Mouse (Mus musculus): Measurements from ENCODE around the gene Kars. TPM values are rescaled to one million over a fixed set of nuclear protein-coding genes. Genes with fewer than 3 reads are reported as not detected.

The Kars gene
- 10 to 100 TPM; 67.6 to 73.6 TPM for total RNA-seq (2021)
- long read RNA-seq, experiment 1, transcript Kars-202 (15 exons, 2,131 nt), result minor isoform, 10 of 61 reads
- long read RNA-seq, experiment 1, transcript Kars-201 (14 exons, 2,008 nt), result major isoform, 34 of 61 reads
- long read RNA-seq, experiment 1, partial matches to known transcripts, result 12 of 61 reads
- long read RNA-seq, experiment 1, other reads (novel, unspliced or antisense), result 5 of 61 reads
- long read RNA-seq, experiment 2, transcript Kars-201 (14 exons, 2,008 nt), result major isoform, 16 of 33 reads
- long read RNA-seq, experiment 2, transcript Kars-202 (15 exons, 2,131 nt), result minor isoform, 9 of 33 reads
- long read RNA-seq, experiment 2, partial matches to known transcripts, result 4 of 33 reads
- long read RNA-seq, experiment 2, other reads (novel, unspliced or antisense), result 3 of 33 reads

DNA sequence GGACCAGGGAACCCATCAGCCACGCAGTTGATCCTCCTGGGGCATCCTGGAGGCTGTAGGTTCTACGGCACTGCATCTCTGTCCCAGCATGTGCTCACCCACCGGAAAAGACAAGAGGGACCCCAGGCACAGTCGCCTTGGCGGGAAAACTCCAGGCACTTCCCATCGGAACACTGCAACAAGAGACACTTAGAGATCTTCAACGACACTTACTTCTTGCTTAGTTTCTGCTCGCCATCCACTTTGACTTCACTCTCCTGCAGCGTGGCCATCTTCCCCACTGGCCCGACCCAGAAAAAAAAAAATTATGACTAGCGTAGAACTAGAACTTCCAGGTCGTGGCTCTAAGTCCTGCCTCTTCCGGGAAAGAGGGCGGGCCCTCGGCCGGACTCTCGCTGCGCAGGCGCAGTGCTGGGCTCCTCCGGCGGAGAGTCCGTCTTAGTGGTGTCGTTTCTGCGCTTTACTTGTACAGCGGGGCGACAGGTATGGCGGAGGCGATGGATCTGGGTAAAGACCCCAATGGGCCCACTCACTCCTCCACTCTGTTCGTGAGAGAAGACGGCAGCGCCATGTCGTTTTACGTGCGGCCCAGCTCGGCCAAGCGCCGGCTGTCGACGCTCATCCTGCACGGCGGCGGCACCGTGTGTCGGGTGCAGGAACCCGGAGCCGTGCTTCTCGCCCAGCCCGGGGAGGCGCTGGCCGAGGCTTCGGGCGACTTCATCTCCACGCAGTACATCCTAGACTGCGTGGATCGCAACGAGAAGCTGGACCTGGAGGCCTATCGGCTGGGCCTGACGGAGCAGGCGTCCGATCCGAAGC lies at the start of gene Kars, which contains the start of gene Terf2ip:
Kars (minus strand) TSS at position 327 of the 819 bp plus-strand sequence.
Terf2ip (plus strand) TSS at position 402 of the 819 bp plus-strand sequence.
- peak within 1 kb of the TSS; percentile 77 for H3K27ac ChIP-seq
- peak within 1 kb of the TSS; percentile 99 for H3K4me3 ChIP-seq
- intact Hi-C loops (cut with DNase I), result loop anchor here (2.0 kb wide), 1 partner anchor 18 kb away; the partner anchor contains the start of gene Adat1
- peak; percentile 91 to 92 for DNase-seq (ENCODE audit: extremely low spot score in 1 of 2, low spot score in 2 of 2)
- no peak; the same call in 1 of the 2 replicates for TF ChIP-seq CTCF (IDR thresholded peaks at IDR 0.05)

DNA sequence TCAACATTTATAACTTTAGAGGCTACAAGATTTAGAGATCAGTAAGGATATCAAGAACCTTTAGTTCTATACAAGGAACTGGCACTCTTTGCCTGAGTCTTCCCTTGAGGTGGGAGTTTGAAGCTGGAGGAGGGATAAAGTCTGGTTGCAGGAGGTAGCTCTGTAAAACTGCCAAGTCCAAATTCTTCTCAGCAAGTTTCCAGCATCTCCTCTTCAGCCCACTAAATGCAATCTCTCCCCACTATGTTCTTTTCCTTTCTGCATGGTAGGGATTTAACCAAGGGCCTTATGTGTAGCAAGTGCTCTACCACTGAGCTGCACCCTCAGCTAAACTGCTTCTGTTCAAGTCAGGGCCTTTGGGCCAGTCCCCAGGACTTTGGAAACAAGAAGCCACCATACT lies 43.3 kb upstream of the Kars start:
- no peak for DNase-seq (ENCODE audit: extremely low spot score in 1 of 2, low spot score in 2 of 2)
- H3K27ac ChIP-seq, result no peak overlapping the region
- no peak for TF ChIP-seq CTCF (IDR thresholded peaks at IDR 0.05)
- no peak overlapping the region for H3K4me3 ChIP-seq
- intact Hi-C loops (cut with DNase I), result no loop called here

DNA sequence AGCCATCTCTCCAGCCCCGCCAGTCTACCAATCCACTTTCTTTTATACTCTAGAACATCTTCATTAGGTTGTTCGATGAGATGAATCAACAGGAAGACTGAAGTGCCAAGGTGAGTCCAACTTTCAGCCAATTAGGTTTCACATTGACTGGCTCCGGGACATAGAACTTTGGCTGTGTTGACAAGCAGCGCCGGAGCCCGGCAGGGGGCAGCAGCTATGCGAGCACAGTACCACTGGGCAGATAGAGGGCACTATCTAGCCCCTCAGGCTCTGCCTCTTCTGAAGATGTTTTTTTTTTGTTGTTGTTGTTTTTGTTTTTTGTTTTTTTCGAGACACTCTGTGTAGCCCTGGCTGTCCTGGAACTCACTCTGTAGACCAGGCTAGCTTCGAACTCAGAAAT lies 40.4 kb upstream of the Kars start:
- intact Hi-C loops (cut with DNase I), result no loop called here
- H3K4me3 ChIP-seq, result no peak overlapping the region
- no peak overlapping the region for H3K27ac ChIP-seq
- TF ChIP-seq CTCF (IDR thresholded peaks at IDR 0.05), result no peak
- DNase-seq (ENCODE audit: extremely low spot score in 1 of 2, low spot score in 2 of 2), result no peak

DNA sequence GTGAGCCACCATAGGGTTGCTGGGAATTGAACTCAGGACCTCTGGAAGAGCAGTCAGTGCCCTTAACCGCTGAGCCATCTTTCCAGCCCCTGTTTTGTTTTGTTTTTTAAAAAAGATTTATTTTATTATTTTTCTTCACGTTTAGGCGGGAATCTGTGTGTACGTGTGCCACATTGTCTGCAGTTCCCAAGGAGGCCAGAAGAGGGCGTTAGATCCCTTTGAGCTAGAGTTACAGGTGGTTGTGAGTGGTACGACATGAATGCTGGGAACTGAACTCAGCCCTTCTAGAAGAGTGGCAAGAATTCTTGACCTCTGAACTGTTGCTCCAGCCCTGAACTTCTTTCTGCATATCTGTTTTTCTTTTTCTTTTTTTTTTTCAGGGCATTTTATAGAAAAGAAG lies 38.9 kb upstream of the Kars start:
- intact Hi-C loops (cut with DNase I), result loop anchor here (5.0 kb wide), 1 partner anchor 922 kb away; no protein-coding TSS in a partner anchor
- TF ChIP-seq CTCF (IDR thresholded peaks at IDR 0.05), result peak; percentile 9
- DNase-seq (ENCODE audit: extremely low spot score in 1 of 2, low spot score in 2 of 2), result no peak
- no peak overlapping the region for H3K27ac ChIP-seq
- no peak overlapping the region for H3K4me3 ChIP-seq

DNA sequence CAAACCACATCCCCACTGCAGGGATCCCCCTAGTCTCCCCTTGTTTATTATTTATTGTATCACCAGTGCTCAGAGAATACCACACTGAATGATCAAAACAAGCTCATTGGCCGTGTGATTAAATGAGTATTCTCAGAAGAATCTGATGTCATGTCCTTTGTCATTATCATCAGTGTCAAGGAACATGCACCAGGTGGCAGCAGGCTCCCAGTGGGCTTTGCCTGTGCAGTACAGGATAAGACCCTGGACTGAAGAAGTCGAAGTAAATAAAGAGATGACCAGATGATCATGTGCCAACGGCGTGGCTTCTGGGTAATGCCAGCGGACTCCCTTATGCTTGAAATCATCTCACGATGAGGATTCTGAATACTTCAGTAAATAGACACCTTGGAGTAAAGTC lies 37.2 kb upstream of the Kars start:
- DNase-seq (ENCODE audit: extremely low spot score in 1 of 2, low spot score in 2 of 2), result no peak
- intact Hi-C loops (cut with DNase I), result loop anchor here (5.0 kb wide), 1 partner anchor 924 kb away; no protein-coding TSS in a partner anchor
- H3K27ac ChIP-seq, result no peak overlapping the region
- no peak overlapping the region for H3K4me3 ChIP-seq
- TF ChIP-seq CTCF (IDR thresholded peaks at IDR 0.05), result no peak

DNA sequence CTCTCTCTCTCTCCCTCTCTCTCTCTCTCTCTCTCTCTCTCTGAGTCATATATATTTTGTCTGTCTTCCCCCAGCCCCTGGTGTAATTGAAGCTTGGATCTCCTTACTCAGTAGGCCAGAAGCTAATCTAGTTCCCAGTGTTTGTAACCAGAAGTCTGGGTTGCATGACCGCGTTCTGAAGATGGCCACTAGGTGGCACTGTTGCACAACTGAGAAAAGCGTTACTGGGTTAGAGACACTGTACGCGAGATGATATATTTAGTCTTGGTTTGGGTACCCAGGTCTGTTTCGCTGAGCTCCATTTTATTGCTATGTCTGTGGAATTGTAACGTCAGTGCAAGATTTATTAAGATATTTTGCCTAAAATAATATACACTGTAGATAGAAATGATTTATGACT lies 34.8 kb upstream of the Kars start:
- intact Hi-C loops (cut with DNase I), result loop anchor here (1.0 to 5.0 kb wide), 3 partner anchors 926 to 1587 kb away; no protein-coding TSS in a partner anchor
- peak; percentile 95 for TF ChIP-seq CTCF (IDR thresholded peaks at IDR 0.05)

DNA sequence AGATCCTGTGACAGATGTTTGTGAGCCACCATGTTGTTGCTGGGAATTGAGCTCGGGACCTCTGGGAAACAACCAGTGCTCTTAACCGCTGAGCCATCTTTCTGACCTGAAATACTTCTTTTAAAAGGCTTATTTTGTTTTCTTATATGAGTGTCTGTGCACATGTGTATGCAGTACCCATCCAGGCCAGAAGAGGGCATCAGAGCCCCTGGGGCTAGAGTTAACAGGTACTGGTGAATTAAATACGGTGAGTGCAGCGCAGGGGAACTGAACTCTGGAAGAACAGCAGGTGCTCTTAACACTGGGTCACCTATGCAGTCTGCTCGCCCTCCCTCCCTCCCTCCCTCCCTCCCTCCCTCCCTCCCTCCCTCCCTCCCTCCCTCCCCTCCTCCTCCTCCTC lies 34.1 kb upstream of the Kars start:
- TF ChIP-seq CTCF (IDR thresholded peaks at IDR 0.05), result peak; percentile 32
- H3K4me3 ChIP-seq, result no peak overlapping the region
- no peak overlapping the region for H3K27ac ChIP-seq
- intact Hi-C loops (cut with DNase I), result loop anchor here (5.0 kb wide), 1 partner anchor 927 kb away; no protein-coding TSS in a partner anchor
- no peak for DNase-seq (ENCODE audit: extremely low spot score in 1 of 2, low spot score in 2 of 2)

More for the DNA sequence above, 34.8 kb upstream of the Kars start:
- Histone ChIP-seq H3K27ac (no peak overlapping the region), H3K4me3 (no peak overlapping the region)
- peak; percentile 84 to 90 for DNase-seq (ENCODE audit: extremely low spot score in 1 of 2, low spot score in 2 of 2)

DNA sequence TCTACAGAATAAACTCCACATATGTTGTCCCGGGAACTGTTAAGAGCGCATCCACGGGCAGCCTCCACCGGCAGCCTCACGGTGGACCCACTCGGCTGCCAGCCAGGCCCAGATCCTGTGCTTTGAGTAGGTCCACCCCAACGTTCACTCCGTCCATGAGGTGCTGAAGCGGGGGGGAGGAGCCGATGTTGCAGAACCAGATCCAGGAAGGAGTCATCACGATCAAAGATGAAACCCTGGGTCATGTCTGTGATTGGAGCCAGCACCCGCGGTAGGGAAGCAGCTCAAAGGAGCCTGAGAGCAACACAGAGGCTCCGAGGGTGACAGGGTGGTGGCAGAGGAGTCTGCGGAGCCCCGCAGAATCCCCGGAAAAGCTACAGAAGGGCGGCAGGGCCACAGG lies 26.4 kb upstream of the Kars start:
- intact Hi-C loops (cut with DNase I), result no loop called here
- no peak for TF ChIP-seq CTCF (IDR thresholded peaks at IDR 0.05)
- no peak for DNase-seq (ENCODE audit: extremely low spot score in 1 of 2, low spot score in 2 of 2)

DNA sequence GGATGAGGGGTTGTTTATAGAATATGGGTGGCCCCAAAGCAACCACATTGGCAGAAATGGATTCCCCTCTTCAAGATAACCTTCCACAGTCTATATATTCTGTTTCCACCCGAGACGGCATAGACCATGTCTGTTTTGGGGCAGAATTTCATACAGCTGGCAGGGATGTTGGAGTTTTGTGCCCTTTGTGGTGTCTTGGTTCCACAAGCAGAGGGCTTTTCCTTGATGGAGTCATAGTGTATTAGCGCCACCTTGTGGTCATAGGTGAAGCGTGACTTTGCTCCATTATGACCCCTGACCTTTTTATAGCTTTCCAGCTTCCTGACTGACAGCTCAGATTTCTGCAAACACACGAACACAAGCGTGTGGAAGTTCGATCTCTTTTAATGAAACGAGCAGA lies 23.5 kb upstream of the Kars start:
- intact Hi-C loops (cut with DNase I), result no loop called here
- no peak for DNase-seq (ENCODE audit: extremely low spot score in 1 of 2, low spot score in 2 of 2)

More for the DNA sequence above, 26.4 kb upstream of the Kars start:
- Histone ChIP-seq H3K4me3 (no peak overlapping the region), H3K27ac (no peak overlapping the region)

DNA sequence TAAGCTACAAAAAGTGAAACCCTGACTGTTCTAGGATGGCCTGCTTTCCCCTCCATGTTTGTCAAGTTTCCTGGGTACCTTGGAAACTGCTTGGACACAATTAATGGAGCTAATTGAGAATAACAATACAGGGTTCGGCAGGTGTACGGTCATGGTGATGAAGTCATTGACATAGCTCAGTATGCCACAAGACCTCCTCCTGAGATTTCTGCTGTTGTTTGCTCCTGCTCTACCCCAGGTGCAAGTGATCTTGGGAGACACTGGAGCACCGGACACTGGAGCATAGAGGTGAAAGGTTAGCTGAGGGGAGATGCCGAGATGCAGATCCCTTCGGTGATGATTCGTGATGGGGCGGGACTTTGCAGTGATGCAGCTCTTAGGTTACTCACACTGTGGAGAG lies 21.9 kb upstream of the Kars start:
- intact Hi-C loops (cut with DNase I), result no loop called here
- Histone ChIP-seq H3K27ac (no peak overlapping the region), H3K4me3 (no peak overlapping the region)
- DNase-seq (ENCODE audit: extremely low spot score in 1 of 2, low spot score in 2 of 2), result no peak
- no peak for TF ChIP-seq CTCF (IDR thresholded peaks at IDR 0.05)

More for the DNA sequence above, 23.5 kb upstream of the Kars start:
- Histone ChIP-seq H3K27ac (no peak overlapping the region), H3K4me3 (no peak overlapping the region)
- peak; percentile 68 for TF ChIP-seq CTCF (IDR thresholded peaks at IDR 0.05)

DNA sequence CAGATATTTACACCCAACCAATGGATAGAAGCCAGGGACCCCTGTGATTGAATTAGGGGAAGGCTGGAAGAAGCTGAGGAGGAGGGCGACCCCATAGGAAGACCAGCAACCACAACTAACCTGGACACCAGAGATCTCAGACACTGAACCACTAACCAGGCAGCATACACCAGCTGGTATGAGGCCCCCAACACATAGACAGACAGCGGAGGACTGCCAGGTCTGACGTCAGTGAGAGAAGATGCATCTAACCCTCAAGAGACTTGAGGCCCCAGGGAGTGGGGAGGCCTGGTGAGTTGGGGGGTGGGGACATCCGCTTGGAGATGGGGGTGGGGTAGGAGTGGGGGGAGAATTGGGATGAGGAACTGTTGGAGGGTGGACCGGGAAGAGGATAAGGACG lies 19.5 kb upstream of the Kars start:
- no peak for DNase-seq (ENCODE audit: extremely low spot score in 1 of 2, low spot score in 2 of 2)
- H3K4me3 ChIP-seq, result no peak overlapping the region
- intact Hi-C loops (cut with DNase I), result no loop called here
- no peak overlapping the region for H3K27ac ChIP-seq
- no peak for TF ChIP-seq CTCF (IDR thresholded peaks at IDR 0.05)

DNA sequence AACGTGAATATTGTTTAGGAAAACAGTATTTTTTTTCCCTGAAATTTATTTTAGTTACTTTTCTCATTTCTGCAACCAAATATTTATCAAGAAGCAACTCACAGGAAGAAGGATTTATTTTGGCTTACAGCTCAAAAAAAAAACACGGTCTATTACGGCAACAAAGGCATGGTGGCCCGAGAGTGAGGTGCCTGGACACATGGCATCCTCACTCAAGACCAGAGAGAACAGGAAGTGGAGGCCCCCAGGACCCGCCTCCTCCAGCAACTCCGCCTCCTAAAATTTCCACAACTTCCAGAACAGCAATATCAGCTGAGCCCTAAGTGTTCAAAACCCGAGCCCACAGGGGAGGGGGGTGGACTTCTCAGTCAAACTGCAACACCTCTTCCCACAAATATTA lies 18.3 kb upstream of the Kars start:
- H3K4me3 ChIP-seq, result no peak overlapping the region
- intact Hi-C loops (cut with DNase I), result no loop called here
- no peak for DNase-seq (ENCODE audit: extremely low spot score in 1 of 2, low spot score in 2 of 2)
- H3K27ac ChIP-seq, result no peak overlapping the region
- TF ChIP-seq CTCF (IDR thresholded peaks at IDR 0.05), result no peak
